Mouse (Mus musculus) T-cell, adult 2 months (primary cell): ENCODE results near the gene Copa.
A peak's percentile ranks its signal among the peaks of the same experiment; 100 is the strongest.

Source experiments
- DNase-seq: peaks from one replicate; pipeline ENCODE4 v3.0.0; 2022; ENCODE audit warnings: low spot score

Copa gene

GRCm38 (mm10) chr1:172143570-172143969, 61.2 kb downstream of the Copa start:
- peak; percentile 76 for DNase-seq

- DNase-seq = peak; percentile 99
These were observed 65.5 kb downstream of the Copa start, which contains the start of gene Dcaf8 for GRCm38 (mm10) chr1:172147835-172148278. TSS of gene Dcaf8 (plus strand) at chr1:172148084.

- peak; percentile 50 for DNase-seq
These were observed 66.1 kb downstream of the Copa start for GRCm38 (mm10) chr1:172148279-172148954.

DNA sequence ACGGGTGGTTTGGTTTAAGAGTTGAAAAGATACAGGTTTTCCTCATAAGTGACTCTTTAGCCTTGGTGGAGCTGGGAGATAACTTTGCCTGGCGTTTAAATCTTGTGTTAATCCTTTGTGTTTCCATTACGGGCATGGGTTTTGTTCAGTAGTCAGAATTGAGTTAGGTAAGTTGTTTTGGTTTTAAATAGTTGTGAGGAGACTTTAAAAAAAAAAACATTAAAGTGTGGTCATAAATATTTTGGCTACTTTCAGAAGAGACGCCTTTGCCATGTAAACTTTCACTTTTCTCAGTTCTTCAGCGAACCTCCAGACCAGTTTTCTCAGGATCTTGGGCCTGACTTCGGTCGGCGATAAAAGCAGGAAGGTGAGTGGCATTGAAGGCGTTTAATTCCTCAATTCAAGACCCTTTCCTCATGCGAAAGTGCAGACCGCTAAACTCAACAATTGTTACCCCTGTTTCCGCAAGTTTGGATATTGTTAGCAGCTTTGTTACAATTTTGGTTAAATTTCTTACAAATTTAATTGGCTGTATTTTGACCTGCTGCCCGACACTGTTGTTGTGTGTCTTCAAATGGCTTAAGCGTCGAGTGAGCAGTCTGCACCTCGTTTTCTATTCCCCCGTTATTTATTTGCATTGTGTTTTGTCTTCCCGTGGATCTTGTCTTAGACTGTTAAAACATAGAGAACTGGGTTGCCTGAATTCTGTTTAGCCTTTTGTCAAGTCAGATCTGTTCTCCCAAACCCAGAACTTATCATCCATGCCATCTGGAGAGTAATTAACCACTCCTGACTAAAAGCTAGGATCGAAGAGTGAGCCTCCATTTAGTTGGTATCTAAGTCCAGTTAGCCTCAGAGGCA, 66.9 kb downstream of the Copa start:
- DNase-seq = no peak

DNA sequence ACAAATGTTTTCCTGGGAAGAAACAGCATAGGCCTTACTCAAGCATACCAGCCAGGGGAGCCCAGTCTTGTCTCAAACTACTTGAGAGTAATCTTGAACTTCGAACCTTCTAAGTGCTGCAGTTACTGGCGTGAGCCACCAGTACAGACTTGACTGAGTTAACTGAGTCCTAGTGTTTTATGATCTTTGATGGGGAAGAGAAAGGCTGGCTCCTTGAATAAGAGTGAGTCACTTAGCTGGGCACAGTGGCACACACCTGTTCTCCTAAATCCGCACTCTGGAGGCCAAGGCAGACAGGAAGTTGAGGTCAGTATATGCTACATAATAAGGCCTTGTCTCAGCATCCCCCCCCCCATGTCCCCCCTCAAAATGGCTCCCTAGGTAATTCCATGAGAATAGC, 72.2 kb downstream of the Copa start:
- DNase-seq = no peak

GRCm38 (mm10) chr1:172155518-172155917, 73.2 kb downstream of the Copa start:
- no peak for DNase-seq

DNA sequence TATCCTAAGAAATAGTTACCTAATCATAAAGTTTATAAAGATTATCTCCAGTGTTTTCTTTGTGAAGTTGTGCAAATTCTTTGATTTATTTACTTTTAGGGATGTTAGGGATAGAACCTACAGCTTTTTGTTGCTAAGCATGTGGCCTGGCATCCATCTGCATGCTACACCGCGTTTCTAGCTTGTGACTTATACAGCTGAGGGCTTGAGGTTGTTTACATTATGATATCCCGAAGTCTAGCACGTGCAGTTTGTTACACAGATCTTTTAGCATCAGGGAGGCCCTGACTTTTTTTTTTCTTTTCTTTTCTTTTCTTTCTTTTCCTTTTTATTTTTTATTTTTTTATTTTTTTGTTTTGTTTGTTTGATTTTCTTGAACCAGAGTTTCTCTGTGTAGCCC, 77.6 kb downstream of the Copa start:
- no peak for DNase-seq

GRCm38 (mm10) chr1:172160508-172160907, 78.2 kb downstream of the Copa start:
- no peak for DNase-seq

DNA sequence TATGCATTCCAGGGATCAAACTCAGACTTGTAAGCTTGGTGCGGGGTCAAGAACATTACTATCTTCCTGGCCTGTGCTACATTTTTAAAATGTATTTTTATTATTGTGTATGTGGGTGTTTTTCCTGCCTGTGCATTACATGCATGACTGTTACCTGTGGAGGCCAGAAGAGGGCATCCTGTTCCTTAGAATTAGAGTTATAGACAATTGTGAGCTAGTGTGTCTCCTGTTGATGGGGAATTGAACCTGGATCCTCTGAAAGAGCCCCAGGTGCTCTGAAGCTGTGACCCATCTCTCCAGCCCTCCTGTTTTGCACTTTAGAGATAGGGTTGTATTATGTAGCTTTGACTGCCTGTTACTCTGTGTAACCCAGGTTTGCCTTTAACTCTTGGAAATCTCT, 79.7 kb downstream of the Copa start:
- peak; percentile 56 for DNase-seq

DNA sequence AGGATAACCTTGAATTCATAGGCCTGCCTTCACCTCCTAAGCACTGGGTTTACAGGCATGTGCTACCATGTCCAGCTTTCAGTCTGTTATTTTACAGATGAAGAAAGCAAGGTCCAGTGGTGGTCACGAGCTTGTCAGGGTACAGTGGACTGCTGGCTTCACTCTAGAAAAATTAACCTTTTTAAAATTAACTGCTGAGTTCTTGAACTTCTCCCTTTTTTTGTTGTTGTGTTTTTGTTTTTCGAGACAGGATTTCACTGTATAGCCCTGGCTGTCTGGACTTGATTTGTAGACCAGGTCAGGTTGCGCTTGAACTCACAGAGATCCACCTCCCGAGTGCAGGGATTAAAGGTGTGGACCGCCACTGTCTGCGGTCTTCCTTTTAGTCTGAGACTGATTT, 80.6 kb downstream of the Copa start:
- no peak for DNase-seq

GRCm38 (mm10) chr1:172167911-172168310, 85.6 kb downstream of the Copa start:
- no peak for DNase-seq

DNA sequence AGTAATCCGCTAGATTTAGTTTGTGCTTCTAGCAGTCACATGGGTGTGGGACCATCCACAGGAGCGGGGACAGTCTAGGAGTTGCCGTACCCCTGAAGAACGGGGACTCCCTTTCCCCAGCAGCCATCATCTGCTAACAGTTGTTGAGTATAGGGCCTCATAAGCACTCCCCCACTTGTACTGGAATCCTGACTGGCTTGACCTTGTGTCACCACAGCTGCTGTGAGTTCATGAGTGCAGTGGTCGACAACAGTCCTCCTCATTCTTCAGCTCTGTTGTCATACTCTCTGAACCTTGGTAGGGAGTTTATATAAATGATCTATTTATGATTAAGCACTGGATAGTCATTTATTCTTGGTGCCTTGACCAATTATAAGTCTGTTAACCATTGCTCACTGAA, 87.5 kb downstream of the Copa start:
- no peak for DNase-seq
